Mouse (Mus musculus): ENCODE results near the gene Cyp2f2. TPM values are rescaled to one million over a fixed set of nuclear protein-coding genes. Genes with fewer than 3 reads are reported as not detected.

The Cyp2f2 gene
- polyA plus RNA-seq, 1 experiment, result not detected

GRCm38 (mm10) chr7:27180036-27180435, 60.3 kb downstream of the Cyp2f2 start:
- no peak for TF ChIP-seq POLR2A (IDR thresholded peaks at IDR 0.05; ENCODE audit: borderline replicate concordance, extremely low read depth, insufficient read depth, insufficient read length, poor library complexity, severe bottlenecking)
- TF ChIP-seq CTCF (IDR thresholded peaks at IDR 0.05; ENCODE audit: borderline replicate concordance, extremely low read depth, insufficient read depth, insufficient read length), result no peak
- DNase-seq (ENCODE audit: low read depth), result peak; percentile 55

- no peak for TF ChIP-seq POLR2A (IDR thresholded peaks at IDR 0.05; ENCODE audit: borderline replicate concordance, extremely low read depth, insufficient read depth, insufficient read length, poor library complexity, severe bottlenecking)
- TF ChIP-seq CTCF (IDR thresholded peaks at IDR 0.05; ENCODE audit: borderline replicate concordance, extremely low read depth, insufficient read depth, insufficient read length), result no peak
Observed at GRCm38 (mm10) chr7:27180837-27181695, 61.4 kb downstream of the Cyp2f2 start, which contains the start of the genes Gm21983 and Mia. Gene Gm21983, minus strand, starts transcription at chr7:27181086. Gene Mia, minus strand, starts transcription at chr7:27181157.

GRCm38 (mm10) chr7:27182498-27182897, 62.8 kb downstream of the Cyp2f2 start:
- peak; percentile 42 for DNase-seq (ENCODE audit: low read depth)

More at GRCm38 (mm10) chr7:27180837-27181695, 61.4 kb downstream of the Cyp2f2 start, which contains the start of the genes Gm21983 and Mia:
- no peak for DNase-seq (ENCODE audit: low read depth)

More at GRCm38 (mm10) chr7:27182498-27182897, 62.8 kb downstream of the Cyp2f2 start:
- TF ChIP-seq CTCF (IDR thresholded peaks at IDR 0.05; ENCODE audit: borderline replicate concordance, extremely low read depth, insufficient read depth, insufficient read length) (no peak), POLR2A (IDR thresholded peaks at IDR 0.05; ENCODE audit: borderline replicate concordance, extremely low read depth, insufficient read depth, insufficient read length, poor library complexity, severe bottlenecking) (no peak)

Other genes with a start within 250 kb of the Cyp2f2 start
- not detected in 2 replicates for gene Cyp2a22, start 180.5 kb upstream of the Cyp2f2 start, polyA plus RNA-seq (2012; rRNA removed)
- gene Cyp2a12, start 90.8 kb upstream of the Cyp2f2 start, polyA plus RNA-seq (2012; rRNA removed), result not detected in 2 replicates
- gene Cyp2t4, start 33.8 kb downstream of the Cyp2f2 start, polyA plus RNA-seq (2012; rRNA removed), result not detected in 2 replicates
- gene Egln2, start 46.9 kb downstream of the Cyp2f2 start, polyA plus RNA-seq (2012; rRNA removed), result 129 and 131 TPM in 2 replicates
- gene Rab4b, start 59.0 kb downstream of the Cyp2f2 start, polyA plus RNA-seq (2012; rRNA removed), result 81.4 and 86.7 TPM in 2 replicates
- 0.16 TPM in 1 of 2 replicates, not detected in the other for gene Gm21983, start 61.2 kb downstream of the Cyp2f2 start, polyA plus RNA-seq (2012; rRNA removed)
- gene Mia, start 61.2 kb downstream of the Cyp2f2 start, polyA plus RNA-seq (2012; rRNA removed), result 12.3 and 14.6 TPM in 2 replicates
- gene BC024978, start 75.9 kb downstream of the Cyp2f2 start, polyA plus RNA-seq (2012; rRNA removed), result 11.9 and 13.2 TPM in 2 replicates
- gene Snrpa, start 76.4 kb downstream of the Cyp2f2 start, polyA plus RNA-seq (2012; rRNA removed), result 320 and 444 TPM in 2 replicates
- gene Itpkc, start 108.8 kb downstream of the Cyp2f2 start, polyA plus RNA-seq (2012; rRNA removed), result 15.3 and 15.9 TPM in 2 replicates
- gene Coq8b, start 113.1 kb downstream of the Cyp2f2 start, polyA plus RNA-seq (2012; rRNA removed), result 42.6 and 50.1 TPM in 2 replicates
- 109 and 112 TPM in 2 replicates for gene Numbl, start 138.5 kb downstream of the Cyp2f2 start, polyA plus RNA-seq (2012; rRNA removed)
- 24.3 and 24.4 TPM in 2 replicates for gene Ltbp4, start 217.8 kb downstream of the Cyp2f2 start, polyA plus RNA-seq (2012; rRNA removed)
- 142 and 232 TPM in 2 replicates for gene Shkbp1, start 236.1 kb downstream of the Cyp2f2 start, polyA plus RNA-seq (2012; rRNA removed)
- 0.20 TPM in 1 of 2 replicates, not detected in the other for gene Gm20479, start 237.5 kb downstream of the Cyp2f2 start, polyA plus RNA-seq (2012; rRNA removed)